Mouse (Mus musculus) liver, adult 2 months (tissue): ENCODE data around the gene Rai14.

Experiments used
- CTCF ChIP-seq: fragments of 200-500 bp; IDR thresholded peaks from 2 replicates; pipeline ENCODE4 v1.5.1; 2011; ENCODE audit warnings: low read depth, low read length, control low read depth
- POLR2A ChIP-seq: fragments of 200-500 bp; IDR thresholded peaks from 2 replicates; pipeline ENCODE4 v1.6.1; 2011; ENCODE audit warnings: low read length, control low read depth; ENCODE audit not compliant: insufficient read depth; ENCODE audit errors: extremely low read depth

- TF ChIP-seq CTCF (no peak), POLR2A (no peak)
These were observed 8.0 kb downstream of the Rai14 start for GRCm38 (mm10) chr15:10706414-10706813.
